Mouse (Mus musculus): ENCODE results near the gene Per2. TPM values are rescaled to one million over a fixed set of nuclear protein-coding genes. Genes with fewer than 3 reads are reported as not detected.

The Per2 gene
- polyA plus RNA-seq (2012; rRNA removed): 15.4 and 18.1 TPM in 2 replicates

- WGBS: under 1% methylated on average over 91 of the region's 91 CpGs
- Histone ChIP-seq H3K4me1 (ENCODE audit: control insufficient read depth, insufficient read depth, low read length) (peaks cover 15% of the 10 kb centered on the region), H3K4me3 (replicated peaks; ENCODE audit: insufficient read depth, low read depth, low read length) (peak within 1 kb of the TSS; percentile 71), H3K27ac (ENCODE audit: insufficient read depth, low read length) (peak within 1 kb of the TSS; percentile 62), H3K27me3 (ENCODE audit: control insufficient read depth, insufficient read depth, low read length) (no peaks in the 10 kb centered on the region)
- DNase-seq: peak; percentile 99 to 100
- TF ChIP-seq CTCF (IDR thresholded peaks at IDR 0.05; ENCODE audit: borderline replicate concordance, insufficient read depth, low read depth, low read length) (peak; percentile 37; the same call in 1 of the 2 replicates), POLR2A (IDR thresholded peaks at IDR 0.05; ENCODE audit: borderline replicate concordance, insufficient read depth, low read length) (peak; percentile 57)
Observed at GRCm38 (mm10) chr1:91459059-91459809, at the start of gene Per2. Gene Per2 (minus strand): TSS chr1:91459324.

DNA sequence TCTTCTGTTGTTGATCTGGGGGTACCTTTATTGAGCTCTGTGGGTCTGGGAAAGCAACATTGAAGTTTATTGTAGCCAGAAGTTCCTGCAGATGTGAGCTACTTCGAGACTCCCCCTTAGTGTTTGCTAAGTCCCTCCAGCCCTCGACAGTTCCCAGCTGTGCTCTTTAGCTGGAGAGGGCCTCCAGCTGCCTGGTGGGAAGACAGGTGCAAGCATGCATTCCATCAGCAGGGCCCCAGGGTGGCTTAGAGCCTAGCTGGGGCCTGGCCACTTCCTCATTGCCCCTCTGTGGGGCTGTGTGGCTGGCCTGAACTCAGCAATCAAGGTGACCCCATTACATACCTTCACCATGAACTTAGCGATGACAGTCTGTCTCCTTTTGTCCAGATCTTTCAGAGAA is 45.5 kb upstream of the Per2 start:
- Histone ChIP-seq H3K27me3 (ENCODE audit: control insufficient read depth, insufficient read depth, low read length) (no peaks in the 10 kb centered on the region), H3K27ac (ENCODE audit: insufficient read depth, low read length) (no peak overlapping the region), H3K4me3 (replicated peaks; ENCODE audit: insufficient read depth, low read depth, low read length) (no peak overlapping the region), H3K4me1 (ENCODE audit: control insufficient read depth, insufficient read depth, low read length) (no peaks in the 10 kb centered on the region)
- no peak for DNase-seq
- no peak for TF ChIP-seq POLR2A (IDR thresholded peaks at IDR 0.05; ENCODE audit: borderline replicate concordance, insufficient read depth, low read length)
- TF ChIP-seq CTCF (IDR thresholded peaks at IDR 0.05; ENCODE audit: borderline replicate concordance, insufficient read depth, low read depth, low read length): no peak
- 73% methylated on average over 3 of the region's 3 CpGs for WGBS

GRCm38 (mm10) chr1:91498579-91498978 is 39.5 kb upstream of the Per2 start:
- H3K27ac ChIP-seq (ENCODE audit: insufficient read depth, low read length): no peak overlapping the region
- H3K27me3 ChIP-seq (ENCODE audit: control insufficient read depth, insufficient read depth, low read length): no peaks in the 10 kb centered on the region
- H3K4me1 ChIP-seq (ENCODE audit: control insufficient read depth, insufficient read depth, low read length): peaks cover 13% of the 10 kb centered on the region
- no peak for DNase-seq
- 96% methylated on average over 6 of the region's 6 CpGs for WGBS
- TF ChIP-seq CTCF (IDR thresholded peaks at IDR 0.05; ENCODE audit: borderline replicate concordance, insufficient read depth, low read depth, low read length): no peak
- no peak for TF ChIP-seq POLR2A (IDR thresholded peaks at IDR 0.05; ENCODE audit: borderline replicate concordance, insufficient read depth, low read length)
- H3K4me3 ChIP-seq (replicated peaks; ENCODE audit: insufficient read depth, low read depth, low read length): no peak overlapping the region

GRCm38 (mm10) chr1:91495321-91495720 is 36.2 kb upstream of the Per2 start:
- no peak overlapping the region for H3K27ac ChIP-seq (ENCODE audit: insufficient read depth, low read length)
- H3K4me1 ChIP-seq (ENCODE audit: control insufficient read depth, insufficient read depth, low read length): peaks cover 13% of the 10 kb centered on the region
- DNase-seq: peak in 1 of 2 experiments; percentile 7
- WGBS: 47% methylated on average over 5 of the region's 5 CpGs
- peak overlapping the region; percentile 85 for H3K4me3 ChIP-seq (replicated peaks; ENCODE audit: insufficient read depth, low read depth, low read length)
- H3K27me3 ChIP-seq (ENCODE audit: control insufficient read depth, insufficient read depth, low read length): no peaks in the 10 kb centered on the region
- TF ChIP-seq CTCF (IDR thresholded peaks at IDR 0.05; ENCODE audit: borderline replicate concordance, insufficient read depth, low read depth, low read length) (no peak), POLR2A (IDR thresholded peaks at IDR 0.05; ENCODE audit: borderline replicate concordance, insufficient read depth, low read length) (no peak)

DNA sequence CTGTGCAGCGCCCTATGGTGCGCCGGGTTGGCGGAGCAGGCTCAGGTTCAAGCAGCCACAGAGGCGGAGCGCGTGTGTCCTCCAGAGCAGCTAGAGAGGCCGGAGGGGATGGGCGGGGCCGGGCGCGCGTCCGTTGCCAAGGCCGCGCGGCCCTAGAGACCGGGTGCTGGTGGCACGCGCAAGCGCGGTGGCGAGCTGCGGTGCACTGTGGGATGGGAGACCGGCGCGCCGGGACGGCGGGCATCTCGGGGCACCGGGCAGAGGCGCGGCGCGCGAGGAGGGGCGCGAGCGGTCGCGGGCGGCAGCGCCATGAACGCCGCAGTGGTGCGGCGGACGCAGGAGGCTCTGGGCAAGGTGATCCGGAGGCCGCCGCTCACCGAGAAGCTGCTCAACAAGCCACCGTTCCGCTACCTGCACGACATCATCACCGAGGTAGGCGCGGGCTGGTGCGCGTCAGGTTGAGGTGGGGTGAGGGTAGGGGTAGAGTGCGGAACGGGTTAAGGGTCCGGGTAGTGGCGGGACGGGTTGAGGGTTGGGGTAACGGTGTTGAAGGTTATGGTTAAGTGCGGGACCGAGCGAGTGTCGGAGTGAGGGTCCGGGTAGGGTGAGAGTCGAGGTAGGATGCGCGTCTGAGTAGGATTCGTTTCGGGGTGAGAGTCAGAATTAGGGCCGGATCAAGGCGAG is 35.5 kb upstream of the Per2 start, which contains the start of gene Traf3ip1:
Traf3ip1 (plus strand) TSS at position 191 of the 684 bp plus-strand sequence.
- no peaks in the 10 kb centered on the region for H3K27me3 ChIP-seq (ENCODE audit: control insufficient read depth, insufficient read depth, low read length)
- H3K27ac ChIP-seq (ENCODE audit: insufficient read depth, low read length): no peak within 1 kb of the TSS
- TF ChIP-seq CTCF (IDR thresholded peaks at IDR 0.05; ENCODE audit: borderline replicate concordance, insufficient read depth, low read depth, low read length) (no peak), POLR2A (IDR thresholded peaks at IDR 0.05; ENCODE audit: borderline replicate concordance, insufficient read depth, low read length) (peak; percentile 74)
- under 1% methylated on average over 79 of the region's 79 CpGs for WGBS
- peaks cover 13% of the 10 kb centered on the region for H3K4me1 ChIP-seq (ENCODE audit: control insufficient read depth, insufficient read depth, low read length)
- DNase-seq: peak; percentile 94 to 97
- peak within 1 kb of the TSS; percentile 85 for H3K4me3 ChIP-seq (replicated peaks; ENCODE audit: insufficient read depth, low read depth, low read length)

GRCm38 (mm10) chr1:91493938-91494337 is 34.8 kb upstream of the Per2 start:
- WGBS: 29% methylated on average over 3 of the region's 3 CpGs
- TF ChIP-seq CTCF (IDR thresholded peaks at IDR 0.05; ENCODE audit: borderline replicate concordance, insufficient read depth, low read depth, low read length) (no peak), POLR2A (IDR thresholded peaks at IDR 0.05; ENCODE audit: borderline replicate concordance, insufficient read depth, low read length) (no peak)
- H3K4me1 ChIP-seq (ENCODE audit: control insufficient read depth, insufficient read depth, low read length): peaks cover 13% of the 10 kb centered on the region
- H3K27ac ChIP-seq (ENCODE audit: insufficient read depth, low read length): no peak overlapping the region
- DNase-seq: peak in 1 of 2 experiments; percentile 30
- no peaks in the 10 kb centered on the region for H3K27me3 ChIP-seq (ENCODE audit: control insufficient read depth, insufficient read depth, low read length)
- peak overlapping the region; percentile 3 for H3K4me3 ChIP-seq (replicated peaks; ENCODE audit: insufficient read depth, low read depth, low read length)

DNA sequence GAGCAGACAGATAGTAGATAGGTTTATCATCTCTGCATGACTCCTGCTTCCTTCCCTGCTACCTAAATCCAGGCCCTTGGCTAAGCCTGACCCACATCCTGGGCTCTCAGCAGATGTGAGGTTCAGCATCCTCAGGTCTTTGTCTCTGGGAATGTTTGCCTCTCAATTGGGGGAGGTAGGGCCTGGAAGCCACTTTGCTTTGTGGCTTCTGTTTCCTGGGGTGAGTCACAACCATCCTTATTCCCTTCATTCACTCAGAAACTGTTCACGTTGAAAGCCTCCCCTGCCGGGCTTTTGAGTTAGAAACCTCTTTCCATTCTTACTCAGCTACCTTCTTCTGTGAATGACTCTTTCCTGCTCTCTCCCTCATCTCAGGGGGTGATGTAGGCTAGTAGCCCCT is 33.6 kb upstream of the Per2 start:
- no peak overlapping the region for H3K4me3 ChIP-seq (replicated peaks; ENCODE audit: insufficient read depth, low read depth, low read length)
- no peaks in the 10 kb centered on the region for H3K27me3 ChIP-seq (ENCODE audit: control insufficient read depth, insufficient read depth, low read length)
- H3K27ac ChIP-seq (ENCODE audit: insufficient read depth, low read length): no peak overlapping the region
- DNase-seq: no peak
- no peak for TF ChIP-seq CTCF (IDR thresholded peaks at IDR 0.05; ENCODE audit: borderline replicate concordance, insufficient read depth, low read depth, low read length)
- TF ChIP-seq POLR2A (IDR thresholded peaks at IDR 0.05; ENCODE audit: borderline replicate concordance, insufficient read depth, low read length): no peak
- 14% methylated on average over 2 of the region's 2 CpGs for WGBS
- H3K4me1 ChIP-seq (ENCODE audit: control insufficient read depth, insufficient read depth, low read length): peaks cover 13% of the 10 kb centered on the region

Measured in cerebellum, adult 2 months (tissue).